Mouse (Mus musculus): ENCODE results near the gene Klhl12. TPM values are rescaled to one million over a fixed set of nuclear protein-coding genes. Genes with fewer than 3 reads are reported as not detected.

The Klhl12 gene
- total RNA-seq (2023), result 10 to 100 TPM; 23.9 to 29.5 TPM

GRCm38 (mm10) chr1:134454904-134455824, at the start of gene Klhl12:
Gene Klhl12, plus strand, starts transcription at chr1:134455531.

GRCm38 (mm10) chr1:134415168-134415831, 40.0 kb upstream of the Klhl12 start, which contains the start of gene Adipor1:
Gene Adipor1, plus strand, starts transcription at chr1:134415378.

GRCm38 (mm10) chr1:134494428-134495215, 39.3 kb downstream of the Klhl12 start, which contains the start of gene Rabif:
Gene Rabif, plus strand, starts transcription at chr1:134494648.

Other genes with a start within 250 kb of the Klhl12 start
- not detected for gene Adora1, start 220.1 kb upstream of the Klhl12 start, total RNA-seq (2023)
- gene Myog, start 165.5 kb upstream of the Klhl12 start, total RNA-seq (2023), result not detected
- gene Ppfia4, start 122.6 kb upstream of the Klhl12 start, total RNA-seq (2023), result 10 to 100 TPM in 1 of 2 experiments, 1 to 10 TPM in 1; 9.5 to 18.4 TPM
- 10 to 100 TPM; 49.7 to 60.6 TPM for gene Tmem183a, start 93.6 kb upstream of the Klhl12 start, total RNA-seq (2023)
- gene 4933406M09Rik, start 69.6 kb upstream of the Klhl12 start, total RNA-seq (2023), result not detected
- gene Cyb5r1, start 50.0 kb upstream of the Klhl12 start, total RNA-seq (2023), result 10 to 100 TPM; 56.2 to 59.4 TPM
- 100 to 1,000 TPM; 316 to 330 TPM for gene Adipor1, start 40.2 kb upstream of the Klhl12 start, total RNA-seq (2023)
- 10 to 100 TPM; 18.0 to 19.1 TPM for gene Rabif, start 39.1 kb downstream of the Klhl12 start, total RNA-seq (2023)
- gene Mgat4e, start 94.2 kb downstream of the Klhl12 start, total RNA-seq (2023), result not detected
- 10 to 100 TPM; 44.4 to 51.6 TPM for gene Kdm5b, start 104.6 kb downstream of the Klhl12 start, total RNA-seq (2023)
- not detected for gene Syt2, start 191.1 kb downstream of the Klhl12 start, total RNA-seq (2023)

Data from neutrophil, adult 59 days (primary cell).